ENCODE assay signal across 15 mouse cellular contexts in genomic region chr1:71778292-71778691, GRCm38 (mm10).
"Had no signal": no experiment of that assay in that cellular context is flagged by ENCODE, and none has a peak within 500 bp of the region (broad histone marks: within the 10 kb centered on the region; RNA-seq: fewer than 3 reads in every experiment).

No protein-coding gene starts in this region.

- H3K4me1 ChIP-seq: limb, embryonic 12.5 days; limb, embryonic 15.5 days; liver, embryonic 15.5 days; lung, embryonic 15.5 days had no signal

- H3K9me3 ChIP-seq: limb, embryonic 12.5 days; limb, embryonic 15.5 days; liver, embryonic 15.5 days; lung, embryonic 15.5 days had no signal

- H3K27ac ChIP-seq: left cerebral cortex, adult 2 months; limb, embryonic 12.5 days; limb, embryonic 15.5 days; liver, embryonic 15.5 days; lung, embryonic 15.5 days had no signal

- DNase-seq: kidney, adult 9 months; kidney, postnatal 10 days; kidney, postnatal 36 days; layer of hippocampus, postnatal 36 days; left cerebral cortex, postnatal 4 days; lung, adult 18-20 months; lung, postnatal 14 days; lung, postnatal 4 days; midbrain, embryonic 14.5 days; thymus, postnatal 25 days had no signal

- H3K9ac ChIP-seq: limb, embryonic 12.5 days; limb, embryonic 15.5 days; liver, embryonic 15.5 days; lung, embryonic 15.5 days had no signal

- H3K27me3 ChIP-seq: limb, embryonic 12.5 days; limb, embryonic 15.5 days; liver, embryonic 15.5 days; lung, embryonic 15.5 days had no signal

- H3K36me3 ChIP-seq: limb, embryonic 12.5 days; limb, embryonic 15.5 days; liver, embryonic 15.5 days; lung, embryonic 15.5 days had no signal

- H3K4me3 ChIP-seq: left cerebral cortex, adult 2 months; limb, embryonic 12.5 days; limb, embryonic 15.5 days; liver, embryonic 15.5 days; lung, embryonic 15.5 days had no signal
